Mouse (Mus musculus) embryo, embryonic 10 days (tissue): ENCODE measurements at regions not wholly inside any gene's neighbourhood (a gene's known extent, or its start where the extent isn't known, plus 50 kb on each side); places are given as distances from the start of the nearest gene placed in this dataset.

ENCODE experiments used
- DNase-seq: peaks from one replicate; pipeline ENCODE4 v3.0.0-alpha.2; 2015; ENCODE audit warnings: low spot score

DNA sequence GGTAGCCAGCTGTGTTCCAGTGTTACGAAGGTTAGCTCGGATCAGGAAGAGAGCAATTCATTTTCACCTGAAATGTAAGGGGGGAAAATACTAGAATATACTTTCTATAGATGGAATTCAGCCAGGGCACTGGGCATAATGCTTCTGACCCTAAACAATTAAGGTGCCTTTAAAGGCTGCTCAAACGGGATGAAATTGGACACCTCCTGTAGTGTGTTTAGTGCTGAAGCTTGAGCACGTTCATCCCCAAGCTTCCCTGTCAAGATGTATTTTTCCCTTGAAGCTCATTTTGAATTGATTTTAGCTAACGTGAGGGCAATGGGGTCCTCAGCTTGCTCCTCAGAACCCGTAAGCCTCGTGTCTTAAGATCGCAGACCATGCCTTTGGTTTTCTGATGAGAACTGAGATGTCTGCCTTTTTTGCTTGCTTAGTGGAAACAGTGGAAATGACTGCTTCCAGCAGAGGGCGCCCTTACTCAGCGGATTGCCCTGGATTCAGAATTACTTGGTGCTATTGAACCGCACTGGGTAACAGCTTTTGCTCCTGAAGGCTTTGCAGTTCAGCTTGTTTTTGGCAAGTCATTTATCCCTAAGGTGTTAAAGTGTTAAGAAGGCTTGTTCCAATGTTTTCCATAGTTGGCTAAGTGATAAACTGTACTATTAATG is 74.6 kb upstream of the Fermt1 start:
- DNase-seq, result peak; percentile 91

DNA sequence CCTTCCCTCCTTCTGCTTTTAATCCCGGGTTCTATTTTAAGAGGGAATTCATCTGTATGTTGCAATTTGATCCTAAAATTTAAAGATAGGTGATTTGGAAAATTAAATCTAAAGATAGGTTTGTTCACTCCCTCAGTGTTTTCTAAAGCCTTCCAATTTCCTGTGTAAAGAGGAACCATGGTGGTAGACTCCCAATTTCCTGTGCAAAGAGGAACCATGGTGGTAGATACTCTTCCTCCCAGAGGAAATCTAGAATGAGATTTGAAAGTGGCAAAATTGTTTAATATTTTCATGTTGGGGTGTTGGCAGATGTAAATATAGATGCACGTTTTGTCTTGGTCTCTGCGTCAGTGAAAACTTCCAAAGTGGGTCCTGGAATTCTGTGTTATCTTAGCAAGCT is 75.5 kb upstream of the Fermt1 start:
- DNase-seq, result no peak

DNA sequence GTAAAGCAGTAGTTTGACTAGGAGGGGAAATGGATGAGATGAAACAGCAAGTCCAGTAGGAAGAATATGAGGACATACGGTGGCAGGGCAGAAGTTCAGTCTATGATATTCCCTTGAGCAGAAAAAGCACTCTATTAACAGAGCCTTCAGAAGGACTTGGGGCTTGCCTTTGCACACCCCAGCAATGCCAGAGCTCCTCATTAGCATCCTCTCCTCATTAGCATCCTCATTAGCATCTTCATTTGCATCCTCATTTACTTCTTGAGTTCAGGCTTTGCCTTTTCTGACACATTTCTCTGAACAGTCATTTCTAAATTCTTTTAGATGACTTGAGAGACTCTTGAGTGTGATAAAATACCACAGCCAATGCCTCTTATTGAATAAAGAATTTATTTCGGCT is 81.3 kb upstream of the Fermt1 start:
- DNase-seq, result no peak

DNA sequence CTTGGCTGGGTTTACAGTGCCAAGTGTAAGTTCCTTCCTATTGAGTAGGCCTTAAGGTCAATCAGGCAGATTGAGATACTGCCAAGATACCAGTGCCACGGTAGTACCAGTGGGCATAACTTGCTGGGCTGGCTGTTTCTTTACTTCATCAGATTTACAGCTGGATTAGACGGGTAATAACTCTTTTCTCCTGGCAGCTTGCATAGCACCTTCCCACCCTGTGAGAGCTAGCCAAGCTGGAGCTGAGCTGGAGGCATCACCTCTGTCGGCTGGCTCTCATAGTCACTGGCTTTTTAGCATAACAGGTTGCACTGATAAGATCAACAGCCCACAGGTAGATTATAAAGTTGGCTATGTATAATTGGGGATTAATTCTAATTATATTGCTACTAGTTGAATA is 89.7 kb upstream of the Fermt1 start:
- no peak for DNase-seq

DNA sequence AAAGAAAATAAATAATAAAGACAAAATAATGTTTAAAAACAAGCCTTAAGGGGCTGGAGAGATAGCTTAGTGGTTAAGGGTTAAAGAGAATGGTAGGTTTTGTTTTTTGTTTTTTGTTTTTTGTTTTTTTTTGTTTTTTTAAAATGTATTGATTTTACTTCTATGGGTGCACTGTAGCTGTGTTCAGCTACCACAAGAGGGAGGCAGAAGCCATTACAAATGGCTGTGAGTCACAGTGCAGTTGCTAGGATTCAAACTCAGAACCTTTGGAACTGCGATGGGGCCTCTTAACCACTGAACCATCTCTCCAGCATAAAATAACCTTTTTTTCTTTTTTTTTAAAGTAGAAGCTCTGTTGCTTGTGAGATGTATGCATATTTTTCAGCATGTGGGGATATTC is 95.0 kb upstream of the Fermt1 start:
- DNase-seq, result no peak

DNA sequence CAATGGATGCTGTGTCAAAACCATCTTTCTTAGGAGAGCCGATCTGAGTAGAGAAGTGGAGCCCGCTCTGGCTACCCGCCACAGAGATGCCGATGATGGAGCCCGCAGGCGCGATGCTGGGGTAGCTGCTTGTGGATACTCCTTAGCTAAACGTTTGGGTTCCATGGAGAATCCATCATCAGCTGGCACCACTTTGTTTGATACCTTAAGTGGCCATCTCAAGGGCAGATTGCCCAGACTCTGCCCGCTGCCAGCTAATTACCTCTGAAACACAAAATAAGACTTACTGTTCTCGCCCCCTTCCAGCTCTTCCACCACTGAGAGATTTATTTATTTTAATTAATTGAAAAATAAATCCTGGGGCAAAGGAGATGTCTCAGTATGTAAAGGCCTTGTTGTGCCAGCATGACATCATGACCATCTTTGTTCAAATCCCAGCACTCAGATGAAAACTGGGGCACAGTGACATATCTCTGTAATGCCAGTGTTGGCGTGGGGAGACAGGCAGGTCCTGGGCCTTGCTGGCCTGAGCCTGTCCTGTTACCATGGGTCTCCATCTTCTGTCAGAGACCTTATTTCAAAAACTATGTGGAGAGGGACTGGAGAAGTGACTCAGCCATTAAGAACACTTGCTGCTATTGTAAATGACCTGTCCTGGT is 132.1 kb upstream of the Fermt1 start:
- DNase-seq, result no peak

DNA sequence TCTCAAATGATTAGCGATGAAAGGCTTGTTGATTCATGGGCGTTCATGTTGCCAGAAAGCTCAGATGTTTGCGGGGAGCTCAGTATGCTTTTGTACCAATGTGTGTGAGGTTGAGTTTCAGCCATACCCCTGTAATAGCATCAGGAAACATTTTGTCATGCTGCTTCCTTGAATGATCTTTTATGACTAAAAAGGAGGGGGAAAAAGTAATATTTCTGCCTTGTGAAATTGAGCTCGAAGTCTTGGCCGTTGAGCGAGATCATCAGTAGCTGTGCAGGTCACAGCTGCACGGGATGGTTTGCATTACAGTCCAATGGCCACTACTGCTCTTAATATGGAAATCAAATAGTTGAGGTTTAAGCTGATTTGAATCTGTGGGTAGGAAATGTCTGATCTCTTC is 145.3 kb upstream of the Fermt1 start:
- DNase-seq, result no peak

DNA sequence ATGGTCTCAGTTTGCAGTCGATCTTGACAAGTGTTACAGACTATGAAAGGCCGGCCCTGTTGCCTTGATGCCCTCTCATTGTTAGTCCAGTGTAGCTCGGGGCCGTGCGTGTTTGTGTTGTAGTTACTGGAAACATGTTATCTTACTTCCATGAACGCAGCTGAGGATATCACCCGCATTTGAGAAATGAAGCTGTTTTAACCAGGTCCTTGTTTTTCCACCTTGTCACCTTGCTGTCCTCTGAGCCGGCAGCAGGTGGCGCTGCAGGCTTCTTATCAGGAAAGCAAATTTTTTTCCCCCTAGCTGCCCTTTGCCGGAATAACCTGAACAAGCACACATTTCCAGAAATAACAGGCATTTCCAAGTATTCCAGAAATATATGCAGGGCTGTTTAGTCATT is 167.9 kb upstream of the Fermt1 start:
- DNase-seq, result peak; percentile 74

DNA sequence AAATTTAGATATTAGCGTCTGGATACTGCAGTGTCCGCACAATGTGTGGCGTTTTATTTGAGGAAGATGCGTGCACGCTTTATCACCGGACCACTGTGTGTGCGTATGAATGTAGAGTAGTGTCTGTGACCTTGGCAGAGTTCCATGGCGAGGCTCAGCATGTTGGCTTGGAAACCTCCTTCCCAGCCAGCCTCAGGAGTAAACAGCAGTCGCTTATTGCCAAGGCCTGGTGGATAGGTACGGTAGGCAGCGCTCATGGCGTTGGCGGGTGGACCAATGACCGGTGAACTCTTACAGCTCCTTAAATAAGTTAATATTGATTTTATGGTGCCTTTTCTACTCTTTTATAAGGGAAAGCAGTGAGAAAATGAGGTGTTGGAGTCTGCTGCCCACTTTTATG is 172.9 kb upstream of the Fermt1 start:
- no peak for DNase-seq

DNA sequence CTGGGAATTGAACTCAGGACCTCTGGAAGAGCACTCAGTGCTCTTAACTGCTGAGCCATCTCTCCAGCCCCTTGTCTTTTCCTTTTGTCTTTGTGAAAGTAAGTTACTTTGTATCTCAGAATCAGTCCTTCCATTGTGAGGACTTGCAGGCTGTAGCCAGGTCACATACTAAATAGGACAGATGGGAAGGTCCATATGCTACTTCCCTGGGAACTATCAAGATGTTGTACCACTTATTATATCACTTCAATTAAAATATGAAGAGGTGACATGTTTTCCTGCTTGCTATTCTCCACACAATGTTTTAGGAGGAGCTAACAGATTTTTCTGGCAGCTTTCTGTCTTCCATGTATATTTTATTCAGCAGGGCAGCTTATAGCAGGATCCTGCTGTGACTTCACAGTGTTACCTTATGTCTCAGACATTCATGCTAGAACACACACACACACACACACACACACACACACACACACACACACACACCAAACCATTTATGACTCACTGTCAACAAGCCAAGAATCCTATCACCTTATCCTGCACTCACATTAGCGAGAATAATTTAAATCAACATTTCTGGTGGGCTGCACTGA is 179.6 kb upstream of the Fermt1 start:
- no peak for DNase-seq

DNA sequence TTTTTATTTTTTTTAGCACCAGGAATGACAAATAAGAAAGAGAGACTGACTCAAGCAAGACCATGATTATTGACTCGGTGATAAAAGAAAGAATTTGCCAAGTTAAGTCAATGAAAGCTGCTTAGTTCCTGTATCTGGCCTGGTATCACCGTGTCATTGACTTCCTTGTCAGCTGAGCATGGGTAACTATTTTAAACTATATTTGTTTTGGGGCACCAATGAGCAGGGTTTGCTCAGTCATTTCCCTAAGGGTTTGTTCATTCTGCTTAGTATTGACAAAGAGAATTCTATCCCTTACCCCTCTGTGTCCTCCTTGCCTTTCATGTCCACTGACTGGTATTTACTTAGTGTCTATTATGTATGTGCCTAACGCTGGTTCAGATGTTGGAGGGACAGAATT is 189.2 kb upstream of the Fermt1 start:
- no peak for DNase-seq

DNA sequence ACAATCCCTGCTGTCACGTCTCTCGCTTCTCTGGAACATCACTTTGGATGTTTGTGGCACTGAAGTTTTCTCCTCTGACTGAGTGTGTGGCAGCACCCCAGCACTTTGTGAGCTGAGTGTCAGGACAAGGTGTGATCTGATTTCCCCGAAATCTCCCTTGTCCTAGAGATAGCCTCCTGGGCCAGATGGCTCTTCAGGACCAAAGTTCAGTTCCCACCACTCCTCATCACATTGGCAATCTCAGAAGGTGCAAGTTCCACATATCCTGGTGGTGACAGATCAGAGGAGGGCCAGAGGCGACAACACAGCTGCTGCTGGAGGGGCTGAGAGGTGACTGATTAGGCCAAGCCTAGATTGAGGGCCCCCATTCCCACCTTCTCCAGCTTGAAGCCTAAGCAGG is 193.2 kb upstream of the Fermt1 start:
- no peak for DNase-seq

DNA sequence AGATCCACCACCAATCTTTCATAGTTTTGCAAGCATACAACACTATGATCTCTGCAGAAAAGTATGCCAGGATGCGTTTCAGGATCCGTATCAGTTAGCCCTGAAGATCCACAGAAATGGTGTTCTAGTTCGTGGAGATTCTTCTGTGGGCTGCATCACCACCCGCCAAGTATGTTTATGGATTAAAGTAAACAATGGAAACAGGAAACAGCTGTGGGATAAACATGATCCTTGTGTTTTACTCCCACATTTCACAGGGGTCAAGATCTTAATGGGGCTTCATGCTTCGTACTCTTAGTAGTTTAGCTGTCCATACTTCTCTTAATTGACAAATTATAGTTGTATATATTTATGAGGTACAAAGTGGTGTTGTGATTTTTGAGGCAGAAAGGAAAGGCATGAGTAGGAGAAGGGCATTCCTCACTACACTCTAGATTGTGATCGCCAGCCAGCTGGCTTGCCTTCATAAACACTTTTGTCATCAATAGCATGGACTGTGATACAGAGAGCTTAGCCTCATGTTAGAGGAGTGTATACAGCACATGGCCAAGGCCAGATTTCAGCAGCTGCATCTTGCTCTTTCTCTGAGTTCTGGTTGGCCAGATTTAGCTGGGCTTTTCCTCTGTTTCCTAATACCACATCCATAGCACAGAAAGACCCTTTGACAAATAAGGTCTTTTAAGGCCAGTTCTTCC is 195.8 kb upstream of the Fermt1 start:
- no peak for DNase-seq

DNA sequence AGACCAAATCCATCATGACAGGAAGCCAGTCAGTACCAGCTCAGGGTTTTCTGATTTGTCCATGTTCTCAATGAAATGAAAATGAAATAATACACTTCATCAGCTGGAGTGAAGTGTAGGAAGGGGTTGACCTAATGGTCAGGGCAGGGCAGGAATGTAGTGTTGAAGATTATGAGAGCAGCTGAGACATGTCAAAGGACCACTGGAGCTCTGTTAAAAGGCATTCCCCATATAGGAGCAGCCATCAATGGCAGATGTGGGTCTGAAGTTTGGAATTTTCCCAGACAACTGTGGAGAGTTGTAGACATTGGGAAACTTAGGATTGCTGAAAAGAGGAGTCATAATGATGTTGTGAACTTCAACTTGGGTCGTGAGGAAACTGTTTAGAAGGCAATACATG is 206.8 kb upstream of the Fermt1 start:
- no peak for DNase-seq

DNA sequence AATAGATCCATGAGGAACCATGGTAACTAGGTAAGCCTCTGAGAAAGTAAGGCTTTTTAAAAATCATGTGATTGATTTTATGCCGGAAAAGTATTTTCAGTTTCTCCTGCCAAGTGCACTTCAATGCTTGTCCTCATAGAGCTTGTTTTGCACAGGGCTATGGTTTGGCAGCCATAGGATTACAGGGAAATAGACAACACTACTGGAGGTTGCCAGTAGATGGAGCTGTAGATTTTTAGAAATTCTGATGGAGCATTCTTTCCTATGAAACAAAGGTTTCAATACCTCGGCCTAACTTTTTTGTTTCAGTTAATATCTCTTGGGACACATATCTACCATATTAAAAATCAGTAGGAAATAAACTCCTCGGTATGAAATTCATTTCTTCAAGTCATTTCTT is 210.8 kb upstream of the Fermt1 start:
- peak; percentile 44 for DNase-seq

DNA sequence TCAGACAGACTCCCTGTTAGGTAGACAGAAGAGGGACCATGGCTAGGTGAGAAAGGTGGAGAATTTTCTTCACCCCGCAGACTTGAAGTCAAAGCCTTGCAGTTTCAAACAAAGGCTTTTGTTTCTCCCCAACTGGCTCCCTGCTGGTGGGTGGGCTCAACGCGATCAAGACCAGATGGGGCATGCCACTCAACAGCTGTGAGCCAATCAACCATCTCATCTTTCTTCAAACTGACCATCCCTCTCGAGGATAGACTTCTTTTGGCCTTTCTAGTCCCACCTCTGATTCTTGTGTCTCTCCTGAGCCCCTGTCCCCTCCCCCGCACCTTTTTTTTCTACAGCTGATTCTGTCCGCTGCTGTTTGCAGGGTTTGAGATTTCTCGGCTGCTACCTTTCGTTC is 212.5 kb upstream of the Fermt1 start:
- DNase-seq, result peak; percentile 29

DNA sequence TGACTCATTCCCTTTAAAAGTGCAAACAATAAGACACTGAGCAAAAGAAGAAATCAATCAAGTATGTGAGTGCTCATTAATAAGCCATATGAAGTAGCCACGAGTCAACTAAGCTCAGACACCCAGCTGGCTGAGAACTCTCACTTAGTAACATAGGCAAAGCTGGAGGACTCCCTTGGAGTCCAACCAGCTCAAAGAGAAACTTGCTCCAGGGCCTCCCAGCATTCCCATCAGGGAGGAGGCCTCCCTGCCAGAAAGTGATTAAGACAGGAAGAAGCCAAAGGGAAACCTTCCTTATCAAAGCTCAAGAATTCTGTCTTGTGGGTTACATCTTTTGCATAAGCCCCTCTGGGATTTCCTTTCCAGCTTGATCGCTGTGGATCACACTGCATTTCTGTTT is 213.7 kb upstream of the Fermt1 start:
- DNase-seq, result no peak

DNA sequence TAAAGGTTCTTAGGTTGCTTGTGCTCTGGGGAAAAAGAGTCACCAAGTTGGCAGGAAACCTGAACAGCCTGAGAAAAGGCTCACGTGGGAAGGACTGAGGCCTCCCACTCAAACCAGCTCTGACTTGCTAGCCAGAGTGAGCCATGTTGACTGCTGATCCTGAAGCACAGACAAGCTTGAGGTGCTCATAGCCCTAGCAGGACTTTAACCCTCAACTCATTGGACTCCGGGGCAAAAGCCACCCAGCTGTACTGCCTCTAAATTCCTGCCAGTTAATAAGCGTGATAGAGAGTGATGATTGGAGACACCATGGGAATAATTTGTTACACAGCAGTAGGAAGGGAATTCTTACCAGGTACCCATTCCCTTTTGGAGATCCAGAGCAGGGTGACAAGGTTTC is 230.7 kb upstream of the Fermt1 start:
- no peak for DNase-seq

DNA sequence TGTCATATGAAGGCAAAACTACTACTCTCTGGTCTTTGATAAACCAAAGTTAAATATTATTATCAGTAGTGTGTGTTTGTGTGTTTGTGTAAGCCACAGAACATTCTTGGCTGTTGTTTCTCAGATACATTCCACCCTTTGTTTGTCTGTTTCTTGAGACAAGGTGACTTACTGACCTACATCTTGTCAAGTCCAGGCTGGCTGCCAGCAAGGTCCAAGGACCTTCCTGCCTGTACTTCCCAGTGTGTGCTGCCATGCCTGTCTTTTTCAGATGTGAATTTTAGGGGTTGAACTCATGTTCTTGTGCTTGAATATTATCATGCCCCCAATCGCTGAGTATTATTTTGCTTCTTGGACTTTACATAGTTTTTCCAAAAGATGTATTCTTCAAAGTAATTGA is 235.5 kb upstream of the Fermt1 start:
- DNase-seq, result no peak

DNA sequence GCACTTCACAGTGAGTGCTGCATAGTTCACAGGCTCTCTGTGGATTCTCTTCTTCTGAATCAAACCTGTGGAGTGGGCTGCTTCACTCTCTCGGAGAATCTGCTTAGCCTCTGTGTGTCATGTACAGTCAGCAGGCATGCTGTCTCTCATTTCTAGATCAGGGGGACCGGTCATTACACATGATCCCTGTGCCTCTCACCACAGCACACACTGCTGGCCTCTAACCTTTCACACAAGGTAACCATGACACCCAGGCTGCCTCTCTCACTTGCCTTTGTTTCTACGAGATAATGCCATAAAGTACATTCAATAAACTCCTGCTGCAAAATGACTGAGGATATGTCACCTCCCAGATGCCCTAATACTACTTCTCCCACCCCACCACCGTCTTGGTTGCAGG is 237.2 kb upstream of the Fermt1 start:
- no peak for DNase-seq

DNA sequence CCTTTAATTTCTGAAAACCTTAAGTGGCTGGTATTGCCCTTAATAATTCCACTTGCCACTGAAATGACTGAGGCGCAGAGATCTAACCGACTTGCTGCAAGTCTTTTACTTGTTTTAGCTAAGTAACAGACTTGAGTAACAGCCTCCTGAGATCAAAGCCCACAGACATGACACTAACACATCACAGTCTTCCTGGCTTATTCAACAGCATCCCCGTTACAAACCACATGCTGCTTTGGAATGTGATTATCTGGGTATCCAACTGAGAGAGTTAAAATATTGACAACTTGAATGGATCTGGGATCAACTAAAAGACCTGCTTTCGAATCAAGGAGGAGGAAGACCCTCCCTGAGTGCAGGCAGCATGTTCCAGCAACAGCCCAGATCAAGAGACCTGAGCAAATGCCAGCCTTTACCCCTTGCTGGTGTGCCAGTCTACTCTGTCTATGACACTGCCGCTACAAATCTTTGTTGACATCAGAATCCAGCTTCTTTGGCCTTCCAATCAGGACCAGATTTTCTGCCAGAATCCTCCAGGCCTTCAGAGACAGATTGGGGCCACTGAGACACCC is 258.7 kb upstream of the Fermt1 start:
- no peak for DNase-seq

DNA sequence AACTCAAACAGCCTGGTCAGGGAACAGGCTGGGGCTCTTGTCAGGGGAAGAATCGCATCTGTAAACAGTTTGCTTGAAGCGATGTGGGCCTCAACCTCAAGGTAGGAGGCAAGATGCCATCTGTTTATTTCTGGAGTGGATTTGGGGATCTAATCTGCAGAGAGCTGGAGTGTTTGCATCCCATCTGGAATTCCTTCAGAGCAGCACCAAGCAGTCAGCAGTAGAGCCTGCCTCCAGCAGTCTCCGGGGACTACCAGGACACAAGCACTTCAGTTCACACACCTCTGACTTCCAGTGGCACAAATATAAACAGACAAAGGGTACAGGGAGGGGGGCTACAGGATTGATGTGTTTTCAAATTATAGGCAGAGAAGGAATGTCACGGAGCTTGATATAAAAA is 262.8 kb upstream of the Fermt1 start:
- DNase-seq, result no peak
